Mouse (Mus musculus) heart, postnatal 25 days (tissue): ENCODE results near the gene Eri3. TPM values are rescaled to one million over a fixed set of nuclear protein-coding genes. Genes with fewer than 3 reads are reported as not detected.

Experiments used
- DNase-seq: peaks from one replicate; pipeline ENCODE4 v3.0.0; 2022; ENCODE audit warnings: low spot score
- intact Hi-C: fragments of 180-260 bp; cut with DNase I; formaldehyde crosslinking; loops from one replicate; pipeline ENCODE4 v1.15.1; 2025
- total RNA-seq, 2 experiments: library from RNA; stranded (reverse); gene quantifications; 2 replicates each; pipeline ENCODE4 v1.2.3; 2021

Eri3 gene
- total RNA-seq, 2 experiments from 2014 or later = 67.7 to 88.3 TPM

- DNase-seq = no peak
- intact Hi-C loops = no loop called here
Measured at GRCm38 (mm10) chr4:117654016-117654702, 104.0 kb downstream of the Eri3 start.

- no peak for DNase-seq
- intact Hi-C loops = no loop called here
Measured at GRCm38 (mm10) chr4:117654703-117655499, 104.7 kb downstream of the Eri3 start.

GRCm38 (mm10) chr4:117655500-117655863 is 105.3 kb downstream of the Eri3 start:
- DNase-seq = no peak
- intact Hi-C loops = no loop called here

- DNase-seq = no peak
- intact Hi-C loops = no loop called here
Measured at GRCm38 (mm10) chr4:117656961-117657360, 106.8 kb downstream of the Eri3 start.

- intact Hi-C loops = no loop called here
- no peak for DNase-seq
Measured at GRCm38 (mm10) chr4:117657646-117658045, 107.5 kb downstream of the Eri3 start.

GRCm38 (mm10) chr4:117658582-117659444 is 108.6 kb downstream of the Eri3 start:
- no peak for DNase-seq
- intact Hi-C loops = no loop called here

GRCm38 (mm10) chr4:117660001-117660400 is 109.8 kb downstream of the Eri3 start:
- DNase-seq = no peak
- intact Hi-C loops = no loop called here

GRCm38 (mm10) chr4:117664411-117665137 is 114.4 kb downstream of the Eri3 start:
- DNase-seq = no peak
- intact Hi-C loops = no loop called here

- intact Hi-C loops = no loop called here
Measured at GRCm38 (mm10) chr4:117665531-117665930, 115.4 kb downstream of the Eri3 start.

GRCm38 (mm10) chr4:117666054-117666453 is 115.9 kb downstream of the Eri3 start:
- intact Hi-C loops = no loop called here
- DNase-seq = no peak

More at GRCm38 (mm10) chr4:117665531-117665930, 115.4 kb downstream of the Eri3 start:
- no peak for DNase-seq

GRCm38 (mm10) chr4:117669874-117670273 is 119.7 kb downstream of the Eri3 start:
- intact Hi-C loops = no loop called here
- DNase-seq = no peak

GRCm38 (mm10) chr4:117672042-117672441 is 121.9 kb downstream of the Eri3 start:
- intact Hi-C loops = no loop called here
- no peak for DNase-seq

- intact Hi-C loops = no loop called here
- DNase-seq = no peak
Measured at GRCm38 (mm10) chr4:117673901-117674300, 123.7 kb downstream of the Eri3 start.

GRCm38 (mm10) chr4:117676903-117677302 is 126.7 kb downstream of the Eri3 start:
- no peak for DNase-seq
- intact Hi-C loops = loop anchor here (1.0 to 5.0 kb wide), 3 partner anchors 185 to 407 kb away; no protein-coding TSS in a partner anchor

GRCm38 (mm10) chr4:117680963-117681362 is 130.8 kb downstream of the Eri3 start:
- no peak for DNase-seq
- intact Hi-C loops = loop anchor here (5.0 kb wide), 1 partner anchor 134 kb away; no protein-coding TSS in a partner anchor

GRCm38 (mm10) chr4:117681931-117682461 is 131.8 kb downstream of the Eri3 start, which contains the start of gene Dmap1:
Dmap1 (minus strand) TSS chr4:117682273.
- DNase-seq = peak; percentile 51
- intact Hi-C loops = loop anchor here (5.0 kb wide), 1 partner anchor 135 kb away; no protein-coding TSS in a partner anchor

- no peak for DNase-seq
- intact Hi-C loops = loop anchor here (5.0 kb wide), 1 partner anchor 135 kb away; no protein-coding TSS in a partner anchor
Measured at GRCm38 (mm10) chr4:117682463-117682862, 132.3 kb downstream of the Eri3 start.

- intact Hi-C loops = loop anchor here (5.0 kb wide), 1 partner anchor 136 kb away; no protein-coding TSS in a partner anchor
- no peak for DNase-seq
Measured at GRCm38 (mm10) chr4:117683048-117683768, 133.0 kb downstream of the Eri3 start.
